Comparison of ENCODE assay signal across 7 mouse cellular contexts in genomic region chr11:69966006-69966859, GRCm38 (mm10). TPM values are rescaled to one million over a fixed set of nuclear protein-coding genes. Genes with fewer than 3 reads are reported as not detected.
DNase-seq lines count a peak whose midpoint lies in the region; ATAC-seq and TF ChIP-seq lines count a peak whose summit lies in the region.

No protein-coding gene starts in this region.

- peak overlapping the region; percentile 68 for H3K4me2 ChIP-seq in limb, embryonic 14.5 days (replicated peaks; ENCODE audit: low read depth, low read length, severe bottlenecking)
- H3K4me2 ChIP-seq in midbrain, embryonic 15.5 days: peak overlapping the region; percentile 41

- TF ChIP-seq POLR2A in limb, embryonic 14.5 days (IDR thresholded peaks at IDR 0.05; ENCODE audit: borderline replicate concordance, extremely low read depth, insufficient read depth, insufficient read length): no peak

- 0 out of 2 replicates have a peak, but pooled peaks cover 3% of the 10 kb centered on the region for H3K4me1 ChIP-seq in limb, embryonic 14.5 days (ENCODE audit: control insufficient read depth, insufficient read depth, low read length)
- peaks cover 12% of the 10 kb centered on the region for H3K4me1 ChIP-seq in midbrain, embryonic 15.5 days

- peak; percentile 36 to 40; a peak in 1 of 4 replicates for ATAC-seq in hematopoietic stem cell, adult 5-6 weeks (replicated peaks in 1 of 2; ENCODE audit: insufficient read depth in 1 of 2, low FRiP score in 2 of 2, low TSS enrichment in 1 of 2, low read depth in 1 of 2, poor library complexity in 2 of 2, severe bottlenecking in 2 of 2)
- peak; percentile 53; the same call in 1 of the 2 replicates for ATAC-seq in limb, embryonic 14.5 days (ENCODE audit: low FRiP score, low read depth)
- ATAC-seq in midbrain, embryonic 15.5 days (replicated peaks): 0 out of 2 replicates have a peak, but pooled peaks have one; percentile 14
- ATAC-seq in erythroid progenitor cell, adult 5-6 weeks (replicated peaks; ENCODE audit: low FRiP score, poor library complexity, severe bottlenecking): no peak

- 1% methylated on average over 48 of the region's 59 CpGs for WGBS in limb, embryonic 14.5 days
- 1% methylated on average over 57 of the region's 59 CpGs for WGBS in midbrain, embryonic 15.5 days

- no peak overlapping the region for H3K27ac ChIP-seq in limb, embryonic 14.5 days (replicated peaks; ENCODE audit: low read depth, low read length)
- no peak overlapping the region for H3K27ac ChIP-seq in midbrain, embryonic 15.5 days

- H3K9me3 ChIP-seq in limb, embryonic 14.5 days (ENCODE audit: control insufficient read depth, low read length): no peaks in the 10 kb centered on the region
- no peaks in the 10 kb centered on the region for H3K9me3 ChIP-seq in midbrain, embryonic 15.5 days

- H3K4me3 ChIP-seq in limb, embryonic 14.5 days (replicated peaks; ENCODE audit: low read length): peak overlapping the region; percentile 37
- H3K4me3 ChIP-seq in midbrain, embryonic 15.5 days: peak overlapping the region; percentile 26

- H3K27me3 ChIP-seq in limb, embryonic 14.5 days (ENCODE audit: control insufficient read depth, insufficient read depth, low read length): peaks cover 63% of the 10 kb centered on the region
- H3K27me3 ChIP-seq in midbrain, embryonic 15.5 days (replicated peaks): peaks cover 71% of the 10 kb centered on the region

- DNase-seq in Muller cell, postnatal 12 days (ENCODE audit: inconsistent ontology term): peak; percentile 36
- DNase-seq in embryo, embryonic 9.5 days (ENCODE audit: extremely low spot score): peak; percentile 50
- peak; percentile 39 for DNase-seq in limb, embryonic 14.5 days (ENCODE audit: low spot score)
- no peak for DNase-seq in adipocyte (ENCODE audit: low spot score)

- H3K36me3 ChIP-seq in limb, embryonic 14.5 days (ENCODE audit: control insufficient read depth, insufficient read depth, low read length): peaks cover 33% of the 10 kb centered on the region
- H3K36me3 ChIP-seq in midbrain, embryonic 15.5 days (replicated peaks): peaks cover 20% of the 10 kb centered on the region; the same call in 1 of the 2 replicates

- H3K9ac ChIP-seq in limb, embryonic 14.5 days (ENCODE audit: low read depth, low read length, severe bottlenecking): peak overlapping the region; percentile 50
- H3K9ac ChIP-seq in midbrain, embryonic 15.5 days: no peak overlapping the region

RNA-seq across cellular contexts. Expression of gene Cldn7, which starts 1.7 kb away (rescaled TPM):
- total RNA-seq in hematopoietic stem cell, adult 5-6 weeks (2017): 0.31 and 6.3 TPM in 2 replicates
- polyA plus RNA-seq in limb, embryonic 14.5 days (2012; rRNA removed): 6.3 and 8.7 TPM in 2 replicates
- polyA plus RNA-seq in limb, embryonic 14.5 days (2014; fragmentation: Nextera tagmentation; extraction: Ambion mirVana): 6.1 and 7.6 TPM in 2 replicates
- polyA plus RNA-seq in midbrain, embryonic 15.5 days (2015; fragmentation: Nextera tagmentation; extraction: Ambion mirVana): 0.58 and 0.59 TPM in 2 replicates
- not detected in 2 replicates for total RNA-seq in erythroid progenitor cell, adult 5-6 weeks (2015; ENCODE audit: low replicate concordance)
- total RNA-seq in erythroid progenitor cell, adult 5-6 weeks (2017; ENCODE audit: low replicate concordance): not detected in 2 replicates

RNA-seq across cellular contexts. Expression of gene Ctdnep1, which starts 14.7 kb away (rescaled TPM):
- 17.3 and 21.4 TPM in 2 replicates for total RNA-seq in hematopoietic stem cell, adult 5-6 weeks (2017)
- 117 and 125 TPM in 2 replicates for polyA plus RNA-seq in limb, embryonic 14.5 days (2012; rRNA removed)
- polyA plus RNA-seq in limb, embryonic 14.5 days (2014; fragmentation: Nextera tagmentation; extraction: Ambion mirVana): 38.3 and 40.1 TPM in 2 replicates
- 22.5 and 25.4 TPM in 2 replicates for polyA plus RNA-seq in midbrain, embryonic 15.5 days (2015; fragmentation: Nextera tagmentation; extraction: Ambion mirVana)
- total RNA-seq in erythroid progenitor cell, adult 5-6 weeks (2015; ENCODE audit: low replicate concordance): 49.4 and 83.4 TPM in 2 replicates
- 17.1 and 20.9 TPM in 2 replicates for total RNA-seq in erythroid progenitor cell, adult 5-6 weeks (2017; ENCODE audit: low replicate concordance)

RNA-seq across cellular contexts. Expression of gene Elp5, which starts 16.1 kb away (rescaled TPM):
- total RNA-seq in hematopoietic stem cell, adult 5-6 weeks (2017): 48.6 and 59.9 TPM in 2 replicates
- 101 and 111 TPM in 2 replicates for polyA plus RNA-seq in limb, embryonic 14.5 days (2012; rRNA removed)
- 118 and 122 TPM in 2 replicates for polyA plus RNA-seq in limb, embryonic 14.5 days (2014; fragmentation: Nextera tagmentation; extraction: Ambion mirVana)
- polyA plus RNA-seq in midbrain, embryonic 15.5 days (2015; fragmentation: Nextera tagmentation; extraction: Ambion mirVana): 162 and 177 TPM in 2 replicates
- total RNA-seq in erythroid progenitor cell, adult 5-6 weeks (2015; ENCODE audit: low replicate concordance): 45.0 and 50.7 TPM in 2 replicates
- total RNA-seq in erythroid progenitor cell, adult 5-6 weeks (2017; ENCODE audit: low replicate concordance): 25.3 and 45.8 TPM in 2 replicates

RNA-seq across cellular contexts. Expression of gene Slc2a4, which starts 18.2 kb away (rescaled TPM):
- total RNA-seq in hematopoietic stem cell, adult 5-6 weeks (2017): not detected in 2 replicates
- polyA plus RNA-seq in limb, embryonic 14.5 days (2012; rRNA removed): 31.0 and 40.4 TPM in 2 replicates
- polyA plus RNA-seq in limb, embryonic 14.5 days (2014; fragmentation: Nextera tagmentation; extraction: Ambion mirVana): 19.3 and 20.9 TPM in 2 replicates
- polyA plus RNA-seq in midbrain, embryonic 15.5 days (2015; fragmentation: Nextera tagmentation; extraction: Ambion mirVana): 3.3 TPM in 2 replicates
- 94.7 and 103 TPM in 2 replicates for total RNA-seq in erythroid progenitor cell, adult 5-6 weeks (2015; ENCODE audit: low replicate concordance)
- 246 and 613 TPM in 2 replicates for total RNA-seq in erythroid progenitor cell, adult 5-6 weeks (2017; ENCODE audit: low replicate concordance)

RNA-seq across cellular contexts. Expression of gene Gabarap, which starts 24.7 kb away (rescaled TPM):
- 211 and 252 TPM in 2 replicates for total RNA-seq in hematopoietic stem cell, adult 5-6 weeks (2017)
- polyA plus RNA-seq in limb, embryonic 14.5 days (2012; rRNA removed): 431 and 477 TPM in 2 replicates
- 574 and 593 TPM in 2 replicates for polyA plus RNA-seq in limb, embryonic 14.5 days (2014; fragmentation: Nextera tagmentation; extraction: Ambion mirVana)
- polyA plus RNA-seq in midbrain, embryonic 15.5 days (2015; fragmentation: Nextera tagmentation; extraction: Ambion mirVana): 495 and 507 TPM in 2 replicates
- 393 and 394 TPM in 2 replicates for total RNA-seq in erythroid progenitor cell, adult 5-6 weeks (2015; ENCODE audit: low replicate concordance)
- 161 and 239 TPM in 2 replicates for total RNA-seq in erythroid progenitor cell, adult 5-6 weeks (2017; ENCODE audit: low replicate concordance)
